Mouse (Mus musculus) embryonic facial prominence, embryonic 11.5 days (tissue): ENCODE results near the gene Lcn2. TPM values are rescaled to one million over a fixed set of nuclear protein-coding genes. Genes with fewer than 3 reads are reported as not detected.

Experiments used
- ATAC-seq: fragments of 200-750 bp; cut with Nextera tagmentation; replicated peaks from 2 replicates; pipeline ENCODE4 v1.8.0; 2017; ENCODE audit warnings: low read depth; ENCODE audit not compliant: insufficient number of reproducible peaks, low FRiP score, low TSS enrichment
- DNase-seq: peaks from one replicate; pipeline ENCODE4 v3.0.0-alpha.2; 2015; ENCODE audit warnings: low spot score
- H3K27ac ChIP-seq: fragments of 300-500 bp; sonication (generic); replicated peaks from 2 replicates; pipeline ENCODE4 v1.5.1; 2014; ENCODE audit warnings: mild to moderate bottlenecking, low read depth, low read length, control low read depth
- H3K27me3 ChIP-seq: fragments of 300-500 bp; sonication (generic); 2 replicates; pipeline ENCODE4 v1.6.1; 2014; ENCODE audit warnings: mild to moderate bottlenecking, low read length, moderate library complexity, mixed read lengths; ENCODE audit not compliant: control insufficient read depth, insufficient read depth
- H3K36me3 ChIP-seq: fragments of 300-500 bp; sonication (generic); replicated peaks from 2 replicates; pipeline ENCODE4 v1.6.1; 2014; ENCODE audit warnings: low read depth, mild to moderate bottlenecking, low read length, moderate library complexity, mixed read lengths; ENCODE audit not compliant: control insufficient read depth, insufficient read depth
- H3K4me1 ChIP-seq: fragments of 300-500 bp; sonication (generic); 2 replicates; pipeline ENCODE4 v1.6.1; 2014; ENCODE audit warnings: low read length, mixed read lengths; ENCODE audit not compliant: control insufficient read depth, insufficient read depth
- H3K4me2 ChIP-seq: fragments of 300-500 bp; sonication (generic); 2 replicates; pipeline ENCODE4 v1.6.1; 2014; ENCODE audit warnings: low read depth, mild to moderate bottlenecking, control low read depth, low read length, moderate library complexity
- H3K4me3 ChIP-seq: fragments of 300-500 bp; sonication (generic); 2 replicates; pipeline ENCODE4 v1.5.1; 2014; ENCODE audit warnings: low read depth, low read length, control low read depth
- H3K9ac ChIP-seq: fragments of 300-500 bp; sonication (generic); replicated peaks from 2 replicates; pipeline ENCODE4 v1.6.1; 2014; ENCODE audit warnings: mild to moderate bottlenecking, control low read depth, low read length
- H3K9me3 ChIP-seq: fragments of 300-500 bp; sonication (generic); replicated peaks from 2 replicates; pipeline ENCODE4 v1.6.1; 2016; ENCODE audit warnings: mild to moderate bottlenecking, low read length, inconsistent platforms, mixed read lengths; ENCODE audit not compliant: control insufficient read depth
- WGBS: fragments of 180-500 bp; shearing (Covaris S2); extraction: QIAGEN DNeasy Blood & Tissue Kit; methylation state at CpG from one replicate; pipeline ENCODE4 v1.1.7; 2014; 5-methylcytosine and 5-hydroxymethylcytosine counted together
- polyA plus RNA-seq: library from polyadenylated mRNA; unstranded; fragments of >200 nt; fragmentation: Nextera tagmentation; extraction: Ambion mirVana; gene quantifications from 2 replicates; pipeline ENCODE4 v1.2.1, GENCODE M21; 2014

Gene Lcn2
- 0.95 and 1.2 TPM in 2 replicates for polyA plus RNA-seq

- no peak within 1 kb of the TSS for H3K9ac ChIP-seq
- WGBS, result 71% methylated on average over 5 of the region's 5 CpGs
- ATAC-seq, result no peak
- H3K27me3 ChIP-seq, result no peaks in the 10 kb centered on the region
- DNase-seq, result no peak
- H3K4me3 ChIP-seq, result no peak within 1 kb of the TSS
- no peak within 1 kb of the TSS for H3K27ac ChIP-seq
- H3K4me1 ChIP-seq, result no peaks in the 10 kb centered on the region; the same call in 1 of the 2 replicates
- H3K9me3 ChIP-seq, result no peaks in the 10 kb centered on the region
- H3K36me3 ChIP-seq, result no peaks in the 10 kb centered on the region
- no peak within 1 kb of the TSS for H3K4me2 ChIP-seq
Observed at GRCm38 (mm10) chr2:32387706-32388490, at the start of gene Lcn2. Lcn2 (minus strand) TSS chr2:32388252.

DNA sequence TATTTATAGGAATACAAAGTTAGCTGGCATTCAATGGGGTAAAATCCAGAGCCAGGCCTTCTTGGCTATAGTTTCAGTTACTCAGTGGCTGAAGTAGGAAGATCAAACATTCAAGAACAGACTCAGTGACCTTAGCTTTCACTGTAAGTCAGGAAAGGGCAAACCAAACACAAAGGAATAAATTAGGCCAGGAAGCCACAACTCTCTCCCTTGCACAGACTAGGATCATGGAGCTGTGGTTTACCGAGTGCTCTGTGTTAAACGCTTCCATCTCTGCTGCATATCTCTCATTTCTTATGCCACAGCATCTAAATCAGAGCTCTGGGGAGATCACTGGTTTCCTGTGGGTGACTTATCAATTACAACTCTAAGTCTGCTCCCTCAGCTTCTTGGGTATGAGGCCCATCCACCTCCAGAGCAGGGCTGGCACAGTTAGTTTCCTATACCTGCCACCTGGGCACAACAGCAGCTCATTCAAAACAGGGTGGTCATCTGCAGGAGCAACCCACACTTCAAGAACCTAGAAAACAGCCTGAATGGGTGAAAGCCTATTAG lies 49.6 kb upstream of the Lcn2 start:
- Histone ChIP-seq H3K27ac (no peak overlapping the region), H3K36me3 (no peaks in the 10 kb centered on the region), H3K9me3 (no peaks in the 10 kb centered on the region), H3K9ac (no peak overlapping the region), H3K27me3 (no peaks in the 10 kb centered on the region), H3K4me1 (0 out of 2 replicates have a peak, but pooled peaks cover 2% of the 10 kb centered on the region), H3K4me3 (no peak overlapping the region), H3K4me2 (no peak overlapping the region)
- 80% methylated on average over 2 of the region's 2 CpGs for WGBS
- ATAC-seq, result no peak
- DNase-seq, result no peak

GRCm38 (mm10) chr2:32436686-32437372 lies 48.8 kb upstream of the Lcn2 start:
- DNase-seq (peak; percentile 26), ATAC-seq (no peak)
- 68% methylated on average over 3 of the region's 3 CpGs for WGBS
- Histone ChIP-seq H3K4me2 (no peak overlapping the region), H3K27me3 (no peaks in the 10 kb centered on the region), H3K4me1 (peaks cover 2% of the 10 kb centered on the region; the same call in 1 of the 2 replicates), H3K36me3 (no peaks in the 10 kb centered on the region), H3K9ac (no peak overlapping the region), H3K27ac (no peak overlapping the region), H3K9me3 (no peaks in the 10 kb centered on the region), H3K4me3 (no peak overlapping the region)

GRCm38 (mm10) chr2:32430701-32431676 lies 42.9 kb upstream of the Lcn2 start:
- peaks cover 3% of the 10 kb centered on the region; the same call in 1 of the 2 replicates for H3K4me1 ChIP-seq
- peak overlapping the region; percentile 64 for H3K9ac ChIP-seq
- peak overlapping the region; percentile 64 for H3K4me2 ChIP-seq
- 8% methylated on average over 18 of the region's 18 CpGs for WGBS
- peak overlapping the region; percentile 60; the same call in 1 of the 2 replicates for H3K27ac ChIP-seq
- DNase-seq (peak; percentile 97), ATAC-seq (peak; percentile 95)
- no peaks in the 10 kb centered on the region for H3K36me3 ChIP-seq
- no peaks in the 10 kb centered on the region for H3K27me3 ChIP-seq
- H3K4me3 ChIP-seq, result peak overlapping the region; percentile 32
- H3K9me3 ChIP-seq, result no peaks in the 10 kb centered on the region

- no peak overlapping the region for H3K27ac ChIP-seq
- H3K4me2 ChIP-seq, result no peak overlapping the region
- peaks cover 7% of the 10 kb centered on the region; the same call in 1 of the 2 replicates for H3K4me1 ChIP-seq
- no peaks in the 10 kb centered on the region for H3K36me3 ChIP-seq
- DNase-seq (no peak), ATAC-seq (no peak)
- H3K9me3 ChIP-seq, result no peaks in the 10 kb centered on the region
- WGBS, result 73% methylated on average over 4 of the region's 4 CpGs
- no peak overlapping the region for H3K4me3 ChIP-seq
- no peak overlapping the region; the same call in 1 of the 2 replicates for H3K9ac ChIP-seq
- no peaks in the 10 kb centered on the region for H3K27me3 ChIP-seq
Observed at GRCm38 (mm10) chr2:32429215-32429891, 41.3 kb upstream of the Lcn2 start.

GRCm38 (mm10) chr2:32428262-32428722 lies 40.2 kb upstream of the Lcn2 start:
- Histone ChIP-seq H3K9ac (no peak overlapping the region), H3K27ac (peak overlapping the region; percentile 35; the same call in 1 of the 2 replicates)
- 75% methylated on average over 8 of the region's 8 CpGs for WGBS

DNA sequence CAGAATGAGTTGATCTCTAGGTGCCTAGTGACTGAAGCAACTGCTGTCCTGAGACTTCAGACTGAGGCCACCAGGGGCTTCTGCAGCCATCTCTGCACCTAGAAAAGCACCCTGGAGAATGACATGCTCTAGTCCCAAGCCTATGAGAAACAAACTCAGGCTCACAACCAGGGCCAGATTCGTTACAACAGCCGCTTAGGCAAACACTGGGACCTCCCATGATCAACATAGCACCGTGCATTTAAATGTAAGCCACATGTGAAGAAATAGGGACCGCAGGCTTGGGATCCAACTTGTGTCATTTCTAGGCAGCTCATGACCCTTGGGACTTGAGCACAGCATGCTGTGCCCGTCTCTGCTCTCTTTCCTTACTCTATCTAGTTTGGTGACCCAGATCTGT lies 39.7 kb upstream of the Lcn2 start:
- no peaks in the 10 kb centered on the region for H3K36me3 ChIP-seq
- H3K27ac ChIP-seq, result no peak overlapping the region
- H3K9me3 ChIP-seq, result no peaks in the 10 kb centered on the region
- 67% methylated on average over 5 of the region's 5 CpGs for WGBS
- ATAC-seq (no peak), DNase-seq (no peak)
- H3K27me3 ChIP-seq, result no peaks in the 10 kb centered on the region
- H3K4me1 ChIP-seq, result peaks cover 7% of the 10 kb centered on the region; the same call in 1 of the 2 replicates
- H3K4me3 ChIP-seq, result no peak overlapping the region
- H3K4me2 ChIP-seq, result 0 out of 2 replicates have a peak overlapping the region, but pooled peaks have one; percentile 8
- no peak overlapping the region for H3K9ac ChIP-seq

More at GRCm38 (mm10) chr2:32428262-32428722, 40.2 kb upstream of the Lcn2 start:
- ATAC-seq (no peak), DNase-seq (peak; percentile 61)
- Histone ChIP-seq H3K27me3 (no peaks in the 10 kb centered on the region), H3K4me3 (no peak overlapping the region), H3K36me3 (no peaks in the 10 kb centered on the region), H3K4me1 (peaks cover 7% of the 10 kb centered on the region; the same call in 1 of the 2 replicates), H3K9me3 (no peaks in the 10 kb centered on the region), H3K4me2 (peak overlapping the region; percentile 13; the same call in 1 of the 2 replicates)
